ENCODE assay signal across 25 mouse cellular contexts in genomic region chr3:96673514-96673913, GRCm38 (mm10). TPM values are rescaled to one million over a fixed set of nuclear protein-coding genes. Genes with fewer than 3 reads are reported as not detected.
"Had no signal": no experiment of that assay in that cellular context is flagged by ENCODE, and none has a peak within 500 bp of the region (broad histone marks: within the 10 kb centered on the region; RNA-seq: fewer than 3 reads in every experiment).

No protein-coding gene starts in this region.

- H3K9me3 ChIP-seq: heart, embryonic 12.5 days; hindbrain, embryonic 13.5 days; hindbrain, embryonic 15.5 days; kidney, embryonic 15.5 days; limb, embryonic 10.5 days; limb, embryonic 12.5 days; liver, embryonic 13.5 days had no signal

- H3K9ac ChIP-seq: heart, embryonic 12.5 days; hindbrain, embryonic 13.5 days; hindbrain, embryonic 15.5 days; kidney, embryonic 15.5 days; limb, embryonic 12.5 days; liver, embryonic 13.5 days had no signal

- H3K27ac ChIP-seq: heart, adult 2 months; hindbrain, embryonic 13.5 days; hindbrain, embryonic 15.5 days; hindbrain, postnatal 0 days; kidney, postnatal 0 days; left cerebral cortex, adult 2 months; limb, embryonic 10.5 days; liver, embryonic 13.5 days had no signal

- H3K4me2 ChIP-seq: heart, embryonic 12.5 days; hindbrain, embryonic 13.5 days; hindbrain, embryonic 15.5 days; liver, embryonic 11.5 days; liver, embryonic 13.5 days had no signal

- DNase-seq: gastrocnemius, postnatal 14 days; gastrocnemius, postnatal 36 days; heart, adult 11 months; heart, adult 2 months; heart, postnatal 10 days; heart, postnatal 36 days; kidney, adult 11 months; kidney, adult 2 months; kidney, adult 9 months; kidney, postnatal 14 days; kidney, postnatal 36 days; liver; liver, embryonic 13.5 days had no signal

- H3K4me3 ChIP-seq: heart, adult 2 months; heart, embryonic 12.5 days; hindbrain, embryonic 13.5 days; hindbrain, embryonic 15.5 days; kidney, embryonic 15.5 days; left cerebral cortex, adult 2 months; limb, embryonic 10.5 days; limb, embryonic 12.5 days; liver, embryonic 13.5 days had no signal

- H3K36me3 ChIP-seq: heart, embryonic 12.5 days; hindbrain, embryonic 13.5 days; hindbrain, embryonic 15.5 days; kidney, embryonic 15.5 days; limb, embryonic 10.5 days; limb, embryonic 12.5 days; liver, embryonic 13.5 days had no signal

RNA-seq across cellular contexts. Expression of gene Ankrd35, which starts 3.6 kb away (rescaled TPM):
- total RNA-seq: hematopoietic stem cell, adult 5-6 weeks had no signal

RNA-seq across cellular contexts. Expression of gene Itga10, which starts 28.1 kb away (rescaled TPM):
- total RNA-seq: hematopoietic stem cell, adult 5-6 weeks had no signal

RNA-seq across cellular contexts. Expression of gene Nudt17, which starts 34.8 kb away (rescaled TPM):
- total RNA-seq: hematopoietic stem cell, adult 5-6 weeks had no signal

RNA-seq across cellular contexts. Expression of gene Gm42957, which starts 38.2 kb away (rescaled TPM):
- total RNA-seq: gastrocnemius, adult 8-10 months; heart, postnatal 36 days; hematopoietic stem cell, adult 5-6 weeks; hindbrain, postnatal 0 days had no signal
- polyA plus RNA-seq: hindbrain, postnatal 0 days; kidney, adult 2 months; kidney, postnatal 0 days had no signal
